Mouse (Mus musculus) adrenal gland, adult 2 months (tissue): ENCODE data around the gene Atp13a5. TPM values are rescaled to one million over a fixed set of nuclear protein-coding genes. Genes with fewer than 3 reads are reported as not detected.

Experiments
- DNase-seq: peaks from one replicate; pipeline ENCODE4 v3.0.0; 2021
- polyA plus RNA-seq: library from polyadenylated mRNA; depleted of rRNA; stranded (reverse); fragments of >200 nt; gene quantifications from 2 replicates; pipeline ENCODE4 v1.2.3, GENCODE M21; 2012; rRNA removed
- total RNA-seq, 2 experiments: library from RNA; stranded (reverse); gene quantifications; 2 replicates each; pipeline ENCODE4 v1.2.3; 2021

The Atp13a5 gene
- total and polyA plus RNA-seq, 3 experiments, result not detected

- DNase-seq, result no peak
Measured at GRCm38 (mm10) chr16:29205581-29205980, 173.0 kb downstream of the Atp13a5 start.

DNA sequence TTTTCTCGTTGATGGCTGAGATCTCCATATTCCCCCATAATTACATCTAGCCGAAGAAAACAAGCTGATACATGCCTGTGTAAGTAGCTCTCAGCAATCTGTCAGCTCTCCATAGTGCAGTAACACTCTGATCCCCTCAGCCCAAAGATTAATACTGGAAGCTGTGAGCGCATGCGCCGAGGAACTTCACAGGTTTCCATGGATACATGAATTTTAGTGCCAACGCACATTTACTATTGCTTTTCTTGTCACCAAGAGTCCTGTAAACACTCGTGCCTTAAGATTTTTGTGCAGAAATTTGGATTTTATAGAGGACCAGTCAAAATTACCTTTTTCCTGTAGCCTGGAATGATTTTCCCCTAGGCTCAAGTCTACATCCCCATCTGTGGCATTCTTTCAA lies 173.7 kb downstream of the Atp13a5 start:
- DNase-seq, result no peak

- no peak for DNase-seq
Measured at GRCm38 (mm10) chr16:29201146-29201545, 177.4 kb downstream of the Atp13a5 start.

GRCm38 (mm10) chr16:29198461-29198860 lies 180.1 kb downstream of the Atp13a5 start:
- DNase-seq, result no peak

GRCm38 (mm10) chr16:29195156-29195555 lies 183.4 kb downstream of the Atp13a5 start:
- peak; percentile 55 for DNase-seq

- no peak for DNase-seq
Measured at GRCm38 (mm10) chr16:29193981-29194380, 184.6 kb downstream of the Atp13a5 start.

GRCm38 (mm10) chr16:29192911-29193310 lies 185.6 kb downstream of the Atp13a5 start:
- no peak for DNase-seq

Other genes with a start within 250 kb of the Atp13a5 start
- gene Hrasls, start 169.0 kb downstream of the Atp13a5 start, total RNA-seq, result 1 to 10 TPM; 1.7 to 7.1 TPM
- gene Hrasls, start 169.0 kb downstream of the Atp13a5 start, polyA plus RNA-seq, result 2.5 and 3.1 TPM in 2 replicates
- gene Atp13a4, start 166.1 kb upstream of the Atp13a5 start, total RNA-seq, result not detected
- gene Atp13a4, start 166.1 kb upstream of the Atp13a5 start, polyA plus RNA-seq, result not detected in 2 replicates
- gene Opa1, start 200.6 kb upstream of the Atp13a5 start, total RNA-seq, result 10 to 100 TPM; 84.8 to 85.6 TPM
- gene Opa1, start 200.6 kb upstream of the Atp13a5 start, polyA plus RNA-seq, result 8.7 and 13.0 TPM in 2 replicates